Mouse (Mus musculus) layer of hippocampus, adult 9-10 months (tissue): ENCODE measurements around the gene Pstpip1.

Source experiments
- DNase-seq: peaks from one replicate; pipeline ENCODE4 v3.0.0; 2022; ENCODE audit warnings: low spot score

Gene Pstpip1

GRCm38 (mm10) chr9:56151745-56152481, 62.2 kb downstream of the Pstpip1 start:
- DNase-seq: no peak

GRCm38 (mm10) chr9:56152482-56153007, 62.8 kb downstream of the Pstpip1 start:
- DNase-seq: no peak

- DNase-seq: no peak
Observed at GRCm38 (mm10) chr9:56154572-56154971, 64.8 kb downstream of the Pstpip1 start.

GRCm38 (mm10) chr9:56158077-56158476, 68.3 kb downstream of the Pstpip1 start:
- DNase-seq: no peak

- DNase-seq: no peak
Observed at GRCm38 (mm10) chr9:56159456-56159855, 69.7 kb downstream of the Pstpip1 start.

- peak; percentile 67 for DNase-seq
Observed at GRCm38 (mm10) chr9:56160341-56161141, 70.8 kb downstream of the Pstpip1 start.

- DNase-seq: no peak
Observed at GRCm38 (mm10) chr9:56165377-56165776, 75.6 kb downstream of the Pstpip1 start, which contains the start of gene Tspan3. TSS of gene Tspan3 (minus strand) at chr9:56165477.

- no peak for DNase-seq
Observed at GRCm38 (mm10) chr9:56166161-56166560, 76.4 kb downstream of the Pstpip1 start.

GRCm38 (mm10) chr9:56167690-56168089, 77.9 kb downstream of the Pstpip1 start:
- no peak for DNase-seq

GRCm38 (mm10) chr9:56175316-56175715, 85.6 kb downstream of the Pstpip1 start:
- DNase-seq: no peak

GRCm38 (mm10) chr9:56177354-56177753, 87.6 kb downstream of the Pstpip1 start:
- DNase-seq: no peak
